Mouse (Mus musculus): Measurements from ENCODE around the gene Fam114a2.
"Not testable (repeated sequence)": the region's sequence is repeated elsewhere in the genome, so short reads cannot be mapped to it uniquely, and the experiment has no call there.

- not testable (repeated sequence) for TF ChIP-seq CTCF (IDR thresholded peaks at IDR 0.05; ENCODE audit: control insufficient read depth, insufficient read depth, insufficient replicate concordance, low read depth, low read length); POLR2A (IDR thresholded peaks at IDR 0.05; ENCODE audit: control insufficient read depth, low read depth, low read length)
Measured at GRCm38 (mm10) chr11:57557936-57558335, 39.5 kb upstream of the Fam114a2 start.
